Mouse (Mus musculus) right cerebral cortex, postnatal 36 days (tissue): ENCODE measurements at regions not wholly inside any gene's neighbourhood (a gene's known extent, or its start where the extent isn't known, plus 50 kb on each side); places are given as distances from the start of the nearest gene placed in this dataset.

Experiments
- DNase-seq, 2 experiments: peaks; one replicate each; pipeline ENCODE4 v3.0.0; 2022; ENCODE audit warnings: low spot score in 2 of 2, mixed read lengths in 1 of 2

DNA sequence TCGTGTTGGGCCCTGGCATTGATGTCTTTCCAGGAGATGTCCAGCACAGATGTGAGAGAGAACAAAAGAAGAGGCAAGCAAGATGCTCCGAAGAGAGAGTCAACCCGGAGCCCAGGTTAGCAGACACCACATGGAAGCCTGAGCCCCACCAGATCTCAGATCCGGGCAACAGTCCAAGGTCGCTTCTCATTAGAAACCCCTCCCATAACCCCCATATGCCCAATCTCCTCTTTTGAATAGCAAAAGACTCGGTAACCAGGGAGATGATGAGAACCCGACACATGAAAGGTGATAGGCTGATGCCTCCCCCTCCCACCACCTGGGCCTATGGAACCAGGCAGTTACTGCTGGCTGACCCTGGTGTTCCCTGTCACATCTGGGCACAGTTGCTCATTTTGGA lies 155.7 kb upstream of the Igsf21 start:
- no peak for DNase-seq

DNA sequence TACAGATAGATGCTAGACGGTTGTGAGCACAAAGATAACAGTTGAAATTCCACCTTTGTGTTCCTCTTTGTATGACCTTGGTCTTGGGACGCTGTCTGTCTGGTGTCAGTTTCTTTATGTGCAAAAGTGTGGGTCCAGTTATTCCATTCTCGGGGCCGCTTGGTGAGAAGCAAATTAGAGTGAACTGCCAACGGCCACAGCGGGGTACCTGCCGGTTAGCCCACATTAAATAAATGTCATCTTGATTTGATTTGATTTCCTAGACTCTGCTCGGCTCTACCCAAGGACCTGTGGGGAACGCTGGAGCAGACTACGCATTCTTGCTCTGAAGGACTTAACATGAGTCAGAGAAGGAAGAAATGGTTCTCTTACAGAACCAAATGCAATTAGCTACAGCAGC lies 155.0 kb upstream of the Igsf21 start:
- DNase-seq, result no peak

DNA sequence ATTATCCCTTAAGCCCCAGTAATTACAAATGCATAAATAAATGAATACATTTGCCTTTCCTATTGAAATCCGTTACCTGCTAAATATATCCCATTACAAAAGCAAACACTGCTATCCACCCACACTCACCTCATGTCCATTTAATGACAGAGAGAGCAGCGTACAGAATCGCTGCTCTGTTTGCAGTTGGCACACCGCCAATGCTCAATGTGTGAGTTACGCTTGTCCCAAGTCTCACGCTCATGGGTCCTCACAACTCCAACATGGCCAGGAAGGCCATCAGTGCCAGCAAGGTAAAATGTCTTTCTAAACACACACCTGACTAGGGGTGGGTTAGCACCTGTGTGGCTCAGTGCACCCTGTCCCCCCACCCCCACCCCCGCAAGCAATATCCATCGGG lies 150.0 kb upstream of the Igsf21 start:
- no peak for DNase-seq

DNA sequence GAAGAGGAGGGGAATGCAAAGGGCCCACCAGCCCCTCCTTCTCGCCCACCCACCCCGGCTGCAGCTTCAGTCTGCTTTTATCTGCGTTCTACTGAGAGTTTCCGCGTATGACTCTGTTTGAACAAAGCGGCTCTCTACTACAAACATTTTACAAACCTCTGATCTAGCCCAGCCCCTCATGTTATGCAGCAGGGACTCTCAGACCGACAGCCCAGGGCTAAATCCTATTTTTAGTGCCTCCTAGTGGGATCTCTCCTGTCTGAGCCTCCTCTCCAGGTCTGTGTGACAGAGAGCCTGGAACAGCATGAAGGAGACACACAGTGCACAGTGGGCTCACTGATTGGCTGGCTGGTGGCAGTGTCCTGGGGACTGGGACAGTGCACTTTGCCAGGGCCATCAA lies 145.7 kb upstream of the Igsf21 start:
- no peak for DNase-seq

DNA sequence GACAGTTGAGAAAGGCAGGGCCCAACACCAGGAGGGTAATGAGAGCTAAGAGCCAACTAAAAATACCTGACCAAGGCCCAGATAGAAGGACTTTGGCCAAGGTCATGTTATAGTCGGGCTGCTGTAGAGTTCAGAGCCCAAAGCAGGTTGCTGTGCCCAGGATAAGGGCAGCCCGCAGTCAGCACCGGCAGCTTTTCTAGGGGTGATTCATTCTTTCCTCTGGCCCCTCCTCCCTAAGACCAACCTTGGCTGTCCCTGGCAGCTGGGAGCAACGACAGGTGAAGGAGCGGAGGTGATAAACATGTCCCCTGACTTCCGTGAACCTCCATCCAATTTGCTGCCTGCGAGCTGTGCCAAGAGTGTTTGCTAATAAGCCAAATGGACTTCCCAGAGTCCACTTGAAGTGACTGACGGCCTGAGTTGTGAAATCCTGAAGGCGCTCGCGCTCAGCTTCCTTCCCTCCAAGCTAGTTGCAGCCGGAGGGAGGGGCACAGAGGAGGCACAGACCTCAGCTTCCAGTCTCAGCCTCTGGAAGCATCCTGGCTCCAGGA lies 144.2 kb upstream of the Igsf21 start:
- no peak for DNase-seq

DNA sequence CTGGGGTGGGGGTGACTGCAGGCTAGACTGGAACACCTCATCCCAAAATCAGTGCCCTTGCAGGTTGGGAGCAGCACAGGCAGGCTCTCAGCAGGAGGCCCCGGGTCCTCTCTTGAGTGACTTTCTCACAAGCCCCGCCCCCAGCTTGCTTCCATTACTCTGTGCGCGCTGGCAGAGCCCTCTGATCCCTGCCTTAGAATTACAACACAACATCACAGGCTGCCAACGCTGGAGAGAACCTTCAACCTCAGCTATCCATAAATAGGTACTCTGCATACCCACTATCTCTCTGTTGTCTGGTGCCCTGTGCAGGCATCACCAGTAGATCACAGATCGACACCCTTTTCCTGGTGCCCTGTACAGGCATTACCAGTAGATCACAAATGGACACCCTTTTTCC lies 139.1 kb upstream of the Igsf21 start:
- no peak for DNase-seq

DNA sequence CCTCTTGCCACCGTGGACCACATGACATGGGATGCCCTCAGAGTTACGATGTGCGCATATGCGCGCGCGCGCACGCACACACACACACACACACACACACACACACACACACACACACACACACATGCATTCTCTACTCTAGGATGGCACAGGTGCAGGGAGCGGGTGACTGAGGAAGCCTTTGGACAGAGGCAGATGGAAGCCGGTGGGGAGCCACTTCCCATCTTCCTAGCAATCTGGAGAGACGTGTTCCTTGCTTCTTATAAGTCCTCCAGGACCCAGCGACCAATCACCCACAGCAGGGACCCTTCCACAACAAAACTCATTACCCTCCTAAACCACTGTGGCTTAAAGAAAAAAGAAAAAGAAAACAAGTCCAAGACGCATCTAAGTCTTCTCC lies 138.6 kb upstream of the Igsf21 start:
- DNase-seq, result no peak

DNA sequence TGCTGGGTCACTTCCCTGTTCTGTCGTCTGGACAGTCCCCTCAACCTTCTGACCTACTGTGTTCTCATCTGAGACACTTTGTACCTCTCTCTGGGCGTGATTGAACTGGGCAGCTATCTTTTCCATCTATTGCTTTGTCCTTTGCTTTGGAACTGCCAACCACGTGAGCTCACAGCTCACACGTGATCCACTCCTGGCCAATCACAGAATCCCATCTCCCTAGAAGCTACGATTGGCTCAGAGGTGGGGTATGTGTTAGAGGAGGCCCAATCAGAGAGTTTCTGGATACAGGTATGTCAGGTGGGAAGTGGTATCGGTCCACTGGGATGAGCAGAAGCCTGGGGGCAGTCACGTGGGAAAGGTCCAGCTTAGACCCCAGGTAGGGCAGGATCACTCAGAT lies 137.0 kb upstream of the Igsf21 start:
- no peak for DNase-seq

DNA sequence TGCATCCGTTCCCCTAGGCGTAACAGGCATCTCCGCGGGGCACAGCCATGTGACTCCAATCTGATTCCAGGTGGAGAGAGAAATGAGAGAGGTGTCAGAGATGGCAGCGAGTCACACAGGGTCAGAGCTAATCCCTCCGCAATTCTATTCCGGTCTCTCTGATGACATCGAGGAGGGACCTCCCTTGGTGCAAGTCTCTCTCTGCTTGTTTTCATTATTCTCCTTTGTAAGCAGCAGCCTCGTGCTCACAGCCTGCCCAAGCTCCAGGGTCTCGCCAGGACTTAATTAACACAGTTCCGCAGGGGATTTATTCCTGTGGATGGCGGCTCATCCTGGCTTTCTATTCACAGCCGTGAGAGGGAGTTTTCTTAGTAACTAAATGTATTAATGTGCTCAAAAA lies 134.1 kb upstream of the Igsf21 start:
- no peak for DNase-seq

DNA sequence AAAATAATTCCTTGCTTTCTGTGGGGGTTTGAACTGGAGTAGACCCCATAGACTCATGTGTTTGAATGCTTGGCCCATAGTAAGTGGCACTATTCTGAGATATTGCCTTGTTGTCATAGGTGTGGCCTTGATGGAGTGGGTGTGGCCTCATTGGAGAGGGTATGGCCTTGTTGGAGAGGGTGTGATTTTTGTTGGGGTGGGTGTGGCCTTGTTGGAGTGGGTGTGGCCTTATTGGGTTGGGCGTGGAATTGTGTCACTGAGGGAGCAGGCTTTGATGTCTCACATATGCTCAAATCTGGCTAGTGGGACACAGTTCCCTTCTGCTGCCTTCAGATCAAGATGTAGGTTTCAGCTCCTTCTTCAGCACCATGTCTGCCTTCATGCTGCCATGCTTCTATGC lies 131.4 kb upstream of the Igsf21 start:
- DNase-seq, result no peak

DNA sequence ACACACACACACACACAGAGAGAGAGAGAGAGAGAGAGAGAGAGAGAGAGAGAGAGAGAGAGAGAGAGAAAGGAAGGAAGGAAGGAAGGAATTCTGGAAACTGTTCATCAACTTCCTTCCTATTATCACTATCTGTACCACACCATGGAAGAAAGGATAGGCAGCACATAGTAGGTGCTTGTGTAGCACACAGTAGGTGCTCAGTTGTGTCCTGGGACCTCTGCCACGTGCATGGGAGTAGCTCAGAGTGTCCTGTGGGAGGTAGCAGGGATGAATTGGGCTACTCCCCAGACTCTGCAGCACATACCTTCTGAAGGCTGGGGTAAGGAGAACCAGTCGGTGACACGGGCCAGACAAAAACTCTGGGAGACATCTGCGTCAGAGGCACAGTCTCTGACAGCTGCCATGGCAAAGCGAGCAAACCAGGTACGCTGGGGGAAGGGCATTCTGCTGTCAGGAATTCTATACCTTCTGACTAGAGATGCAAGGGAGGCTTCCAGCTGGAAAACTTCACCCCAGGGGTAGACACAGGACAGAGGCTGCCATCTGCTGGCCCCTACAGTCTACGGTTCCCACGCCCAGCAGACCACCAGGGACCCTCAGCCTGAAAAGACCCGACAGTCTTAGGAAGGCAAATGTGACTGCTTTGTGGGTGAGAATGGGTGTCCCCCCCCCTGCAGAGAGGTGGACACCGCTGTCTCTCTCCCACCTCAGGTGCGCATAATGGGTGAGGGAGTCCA lies 126.2 kb upstream of the Igsf21 start:
- no peak for DNase-seq

DNA sequence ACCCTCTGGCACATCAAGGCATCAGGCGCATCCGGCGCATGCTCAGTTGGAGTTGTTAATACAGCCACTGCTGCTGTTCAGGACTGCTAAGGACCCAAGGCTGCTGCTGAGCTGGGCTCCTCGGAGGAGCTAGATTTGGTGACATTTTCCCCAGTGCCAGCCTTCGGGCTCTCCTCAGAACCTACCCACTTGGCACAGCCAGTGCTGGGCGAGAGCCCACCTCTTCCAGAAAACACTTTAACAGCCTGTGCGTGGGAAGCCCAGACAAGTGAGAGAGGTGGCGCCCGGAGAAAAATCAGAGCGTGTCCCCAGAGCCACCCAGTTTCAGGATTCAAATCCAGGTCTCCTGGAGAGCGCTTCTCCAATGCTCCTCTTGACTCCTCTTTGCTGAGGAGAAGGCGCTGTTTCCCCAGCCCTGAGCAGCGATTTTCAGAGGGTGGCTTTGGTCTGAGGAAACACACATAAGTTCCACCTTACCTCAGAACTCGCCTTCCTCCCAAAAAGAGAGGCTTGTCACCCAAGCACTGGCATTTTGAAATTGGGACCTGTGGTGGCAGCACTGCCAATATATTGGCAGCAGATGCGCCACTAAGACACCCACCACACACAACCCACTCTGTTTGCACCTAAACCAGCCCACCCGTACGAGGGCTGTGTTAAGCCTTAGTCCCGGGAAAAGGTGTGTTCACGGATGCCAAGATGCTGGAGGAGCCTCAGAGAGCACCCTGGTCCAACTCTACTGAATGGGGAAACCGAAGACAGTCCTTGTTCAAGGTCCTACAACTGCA lies 125.0 kb upstream of the Igsf21 start:
- DNase-seq, result peak; percentile 83 to 84

DNA sequence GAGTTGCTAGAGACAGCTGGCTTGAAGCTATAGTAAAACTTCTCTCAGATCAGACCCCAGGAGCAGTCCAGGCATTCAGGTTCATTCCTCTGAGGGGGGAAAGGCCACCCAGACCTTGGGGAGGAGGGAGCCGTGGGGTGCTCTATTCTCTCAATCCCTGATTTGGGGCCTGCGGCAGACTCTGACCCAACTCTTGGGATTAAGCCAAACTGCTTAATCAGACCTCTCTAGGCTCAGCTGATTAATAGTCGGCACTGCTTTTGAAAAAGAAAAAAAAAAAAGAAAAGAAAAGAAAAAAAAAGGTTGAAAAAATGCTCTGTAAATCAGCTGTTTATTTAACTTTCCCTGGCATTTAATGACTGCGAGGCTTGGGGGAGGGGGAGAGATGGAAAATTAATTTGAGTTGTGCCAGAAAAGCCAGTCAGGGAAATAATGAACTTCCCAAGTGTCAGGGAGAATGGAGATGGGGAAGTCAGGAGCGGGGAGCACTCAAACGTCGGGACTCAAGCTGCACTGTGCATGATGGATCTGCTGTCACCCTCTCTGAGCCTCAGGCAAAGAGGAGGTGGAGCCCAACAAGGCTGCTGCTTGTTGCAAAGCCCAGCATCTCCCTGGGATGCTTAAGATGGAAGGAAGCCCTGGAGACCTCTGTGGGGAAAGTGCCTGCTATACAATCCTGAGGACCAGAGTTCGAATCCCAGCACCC lies 120.5 kb upstream of the Igsf21 start:
- no peak for DNase-seq

DNA sequence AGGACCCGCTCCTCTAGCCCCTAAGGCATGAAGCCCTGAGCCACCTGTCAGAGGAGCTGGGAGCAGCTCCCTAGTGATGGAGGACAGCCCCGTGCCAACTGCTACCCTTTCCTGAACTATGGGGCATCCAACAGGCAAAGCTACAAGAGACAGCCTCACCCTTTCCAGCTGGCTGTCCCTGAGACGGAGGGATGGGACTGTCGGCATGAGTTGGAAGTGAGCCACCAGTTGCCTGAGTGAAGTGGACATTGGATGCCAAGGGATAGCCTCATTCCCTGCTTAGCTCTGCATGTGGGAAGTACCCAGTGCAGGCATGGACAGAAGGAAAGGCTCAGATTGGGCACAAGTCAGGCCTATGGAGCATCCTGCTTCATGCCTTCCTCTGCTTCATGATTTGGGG lies 112.3 kb upstream of the Igsf21 start:
- DNase-seq, result no peak

DNA sequence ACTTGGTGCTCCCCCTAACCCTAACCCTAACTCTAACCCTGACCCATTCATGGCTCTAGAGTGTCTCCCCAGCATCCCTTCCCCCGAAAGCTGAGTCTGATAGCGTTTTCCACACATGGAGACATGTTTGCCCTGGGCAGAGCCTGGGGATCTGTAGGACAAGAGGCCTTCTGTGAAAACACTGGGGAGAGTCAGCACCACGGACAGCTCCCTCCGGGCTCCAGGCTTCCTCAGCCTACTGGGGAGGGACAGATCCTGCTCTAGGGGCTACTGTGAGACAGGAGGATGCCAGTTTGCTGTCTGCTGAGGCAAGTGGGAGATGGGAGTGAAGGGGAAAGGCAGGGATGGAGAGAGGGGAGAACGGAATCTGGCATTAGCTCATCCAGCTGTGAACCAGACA lies 111.5 kb upstream of the Igsf21 start:
- DNase-seq, result no peak

DNA sequence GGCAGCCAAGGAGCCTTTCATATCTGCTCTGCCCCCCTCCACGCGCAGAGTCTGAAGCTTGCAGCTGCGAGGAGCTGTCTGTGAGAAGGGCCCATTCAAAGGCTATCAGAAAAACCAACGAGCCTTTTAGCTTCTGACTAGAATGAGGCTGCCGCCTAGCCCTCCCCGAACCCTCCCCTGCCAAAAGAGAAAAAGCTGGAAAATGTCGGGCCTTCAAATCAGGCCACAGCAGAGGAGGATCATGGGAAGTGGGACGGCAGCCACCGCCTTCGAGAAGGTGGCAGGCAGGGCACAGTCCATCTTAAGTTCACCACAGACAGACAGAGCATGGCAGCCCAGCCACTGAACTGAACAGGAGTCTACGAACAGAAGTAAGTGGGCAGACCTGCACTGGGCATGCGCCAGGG lies 108.6 kb upstream of the Igsf21 start:
- no peak for DNase-seq

DNA sequence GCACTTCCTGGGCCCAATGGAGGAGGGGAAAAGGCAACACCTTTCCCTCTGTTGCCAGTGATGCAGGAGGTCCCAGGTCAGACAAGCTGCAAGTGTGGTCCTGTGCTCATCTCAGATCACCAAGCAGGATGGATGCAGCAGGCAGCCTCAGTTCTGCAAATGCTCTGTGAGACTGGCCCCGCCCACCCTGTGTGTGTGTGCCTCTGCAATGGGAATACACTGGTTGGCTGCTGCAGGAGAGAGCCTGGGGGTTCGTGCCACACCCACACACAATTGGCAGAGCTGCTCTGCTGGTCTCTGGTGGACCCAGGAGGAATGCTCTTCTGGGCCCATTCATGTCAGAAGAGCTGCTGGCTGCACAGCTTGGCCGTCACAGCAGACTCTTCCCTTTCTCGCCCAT lies 102.2 kb upstream of the Igsf21 start:
- no peak for DNase-seq

DNA sequence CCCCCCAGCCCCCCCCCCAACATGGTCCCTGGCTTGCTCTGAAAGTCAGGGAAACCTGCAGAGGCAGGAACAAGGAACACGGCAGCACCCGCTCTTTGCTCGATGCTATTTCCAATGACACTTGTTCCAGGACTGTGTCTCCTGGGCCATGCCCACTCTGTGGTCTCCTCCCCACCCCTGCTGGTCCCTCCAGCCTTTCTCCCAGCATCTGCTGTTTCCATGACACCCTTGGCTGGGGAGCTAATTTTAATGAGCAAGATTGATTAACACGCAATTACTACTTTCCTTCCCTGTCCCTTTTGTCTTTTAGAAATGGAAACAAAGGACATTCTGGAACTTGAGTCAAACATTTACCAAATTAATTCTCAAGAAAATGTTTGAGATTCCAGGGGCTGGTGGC lies 83.6 kb upstream of the Igsf21 start:
- no peak for DNase-seq

DNA sequence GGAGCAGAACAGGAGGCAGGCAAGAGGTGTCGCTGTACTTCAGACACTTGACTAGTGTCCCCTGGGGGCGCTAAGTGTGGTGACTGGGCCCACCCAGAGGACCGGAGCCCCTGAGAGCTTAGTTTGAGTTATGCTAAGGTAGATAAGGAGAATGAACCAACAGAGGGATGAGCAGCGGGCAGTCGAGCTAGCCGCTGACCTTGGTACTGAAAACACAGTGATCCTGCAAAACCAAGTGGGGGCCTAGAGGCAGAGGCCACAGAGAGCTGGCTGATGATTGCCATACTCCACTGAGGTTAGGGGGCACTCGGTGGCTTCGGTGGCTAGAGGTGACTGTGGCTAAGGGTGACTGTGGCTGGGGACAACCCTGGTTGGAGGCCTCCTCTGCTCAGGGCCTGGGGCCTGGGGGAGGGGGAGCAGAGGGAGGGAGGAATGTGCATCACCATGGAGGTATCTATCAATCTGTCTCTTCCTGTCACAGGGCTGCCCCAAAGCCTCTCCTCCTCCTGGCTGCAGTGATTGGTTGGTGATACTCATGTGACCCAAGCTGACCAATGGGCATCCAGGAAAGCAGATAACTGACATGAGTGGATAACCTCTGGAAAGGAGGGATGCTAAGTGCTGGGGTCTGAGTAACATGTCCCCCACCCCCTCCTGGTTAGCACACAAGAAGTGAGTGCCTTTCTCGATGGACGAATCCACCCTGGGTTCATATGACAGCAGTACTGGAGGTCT lies 80.3 kb upstream of the Igsf21 start:
- no peak for DNase-seq

DNA sequence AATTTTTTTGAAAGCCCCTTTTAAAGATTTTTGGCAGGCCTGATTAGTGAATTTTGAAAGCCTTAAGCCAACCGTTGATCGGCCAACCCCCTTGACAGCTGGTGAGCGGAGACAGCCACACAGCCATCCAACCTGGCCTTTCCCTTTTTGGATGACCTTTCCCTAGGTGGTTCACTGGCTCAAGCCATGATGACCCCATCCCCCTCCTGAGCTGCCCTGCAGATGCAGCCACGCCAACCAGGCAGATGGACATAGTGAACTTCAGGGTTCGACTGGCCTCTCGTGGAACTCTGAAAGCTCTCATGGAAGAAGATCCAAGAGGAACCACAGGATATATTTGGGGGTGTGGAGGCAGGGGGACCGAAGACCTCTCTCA lies 79.1 kb upstream of the Igsf21 start:
- DNase-seq, result no peak

DNA sequence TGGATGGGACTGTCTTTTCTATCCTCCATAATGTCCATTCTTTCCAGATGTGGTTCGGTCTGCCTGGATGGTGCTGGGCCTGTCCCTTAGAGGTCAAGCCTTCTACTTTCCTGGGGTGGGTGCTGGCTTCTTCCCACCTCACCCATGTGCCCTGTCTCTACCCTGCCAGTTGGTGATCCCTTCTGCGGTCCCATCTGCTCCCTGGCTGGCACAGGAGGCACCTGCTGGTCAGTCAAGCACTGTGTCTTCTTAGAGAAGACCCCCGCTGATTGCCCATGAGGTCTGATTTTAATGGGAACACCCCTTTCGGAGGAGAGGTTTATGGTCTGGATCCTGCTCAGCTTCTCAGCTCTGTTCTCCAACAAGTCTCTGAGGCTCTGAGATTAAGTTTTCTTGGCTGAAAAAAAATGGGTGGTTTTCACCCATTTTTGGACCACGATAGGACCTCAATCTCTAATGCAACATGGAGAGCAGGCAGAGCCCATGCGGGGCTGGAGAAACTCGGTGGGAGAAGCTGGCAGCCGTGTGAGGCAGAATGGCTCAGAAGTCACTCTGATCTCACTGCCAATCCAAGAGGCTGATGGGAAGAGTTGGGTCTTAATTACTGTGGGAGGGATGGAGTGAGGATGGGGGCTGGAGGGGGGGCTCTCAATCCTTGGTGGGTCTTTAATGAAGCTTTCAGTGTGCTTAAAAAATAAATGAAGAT lies 78.5 kb upstream of the Igsf21 start:
- DNase-seq, result no peak
